Mouse (Mus musculus): Measurements from ENCODE around the gene Sema5a.

Gene Sema5a

GRCm38 (mm10) chr15:32437654-32438053 lies 193.0 kb downstream of the Sema5a start:
- peak; percentile 91 for DNase-seq (ENCODE audit: low read depth, low spot score)

GRCm38 (mm10) chr15:32442745-32443144 lies 198.1 kb downstream of the Sema5a start:
- no peak for DNase-seq (ENCODE audit: low read depth, low spot score)

GRCm38 (mm10) chr15:32447558-32448349 lies 203.1 kb downstream of the Sema5a start:
- no peak for DNase-seq (ENCODE audit: low read depth, low spot score)

- peak; percentile 66 for DNase-seq (ENCODE audit: low read depth, low spot score)
These were observed 214.4 kb downstream of the Sema5a start for GRCm38 (mm10) chr15:32459046-32459445.

GRCm38 (mm10) chr15:32460238-32460637 lies 215.6 kb downstream of the Sema5a start:
- no peak for DNase-seq (ENCODE audit: low read depth, low spot score)

GRCm38 (mm10) chr15:32471480-32472050 lies 227.0 kb downstream of the Sema5a start:
- no peak for DNase-seq (ENCODE audit: low read depth, low spot score)

GRCm38 (mm10) chr15:32480747-32481146 lies 236.1 kb downstream of the Sema5a start:
- DNase-seq (ENCODE audit: low read depth, low spot score) = no peak

- no peak for DNase-seq (ENCODE audit: low read depth, low spot score)
These were observed 240.7 kb downstream of the Sema5a start for GRCm38 (mm10) chr15:32485064-32485964.

- no peak for DNase-seq (ENCODE audit: low read depth, low spot score)
These were observed 243.4 kb downstream of the Sema5a start for GRCm38 (mm10) chr15:32487968-32488367.

- DNase-seq (ENCODE audit: low read depth, low spot score) = no peak
These were observed 249.6 kb downstream of the Sema5a start for GRCm38 (mm10) chr15:32494219-32494618.

- DNase-seq (ENCODE audit: low read depth, low spot score) = no peak
These were observed 250.3 kb downstream of the Sema5a start for GRCm38 (mm10) chr15:32494899-32495298.

- peak; percentile 92 for DNase-seq (ENCODE audit: low read depth, low spot score)
These were observed 252.3 kb downstream of the Sema5a start for GRCm38 (mm10) chr15:32496880-32497279.

- peak; percentile 54 for DNase-seq (ENCODE audit: low read depth, low spot score)
These were observed 261.3 kb downstream of the Sema5a start for GRCm38 (mm10) chr15:32505941-32506340.

- DNase-seq (ENCODE audit: low read depth, low spot score) = no peak
These were observed 263.7 kb downstream of the Sema5a start for GRCm38 (mm10) chr15:32508282-32508681.

- DNase-seq (ENCODE audit: low read depth, low spot score) = no peak
These were observed 270.3 kb downstream of the Sema5a start for GRCm38 (mm10) chr15:32514877-32515276.

- DNase-seq (ENCODE audit: low read depth, low spot score) = no peak
These were observed 273.3 kb downstream of the Sema5a start for GRCm38 (mm10) chr15:32517954-32518353.

GRCm38 (mm10) chr15:32532539-32532938 lies 287.9 kb downstream of the Sema5a start:
- DNase-seq (ENCODE audit: low read depth, low spot score) = peak; percentile 50

- peak; percentile 82 for DNase-seq (ENCODE audit: low read depth, low spot score)
These were observed 289.0 kb downstream of the Sema5a start for GRCm38 (mm10) chr15:32533541-32534080.

GRCm38 (mm10) chr15:32536755-32537503 lies 292.3 kb downstream of the Sema5a start:
- no peak for DNase-seq (ENCODE audit: low read depth, low spot score)

- no peak for DNase-seq (ENCODE audit: low read depth, low spot score)
These were observed 292.8 kb downstream of the Sema5a start for GRCm38 (mm10) chr15:32537504-32537792.

- DNase-seq (ENCODE audit: low read depth, low spot score) = no peak
These were observed 293.5 kb downstream of the Sema5a start for GRCm38 (mm10) chr15:32538092-32538491.

Data from brain, adult 2 months (tissue).